Mouse (Mus musculus): Measurements from ENCODE around the gene Map4. TPM values are rescaled to one million over a fixed set of nuclear protein-coding genes. Genes with fewer than 3 reads are reported as not detected.

The Map4 gene
- polyA plus RNA-seq, 1 experiment from 2014 or later = 159 TPM

DNA sequence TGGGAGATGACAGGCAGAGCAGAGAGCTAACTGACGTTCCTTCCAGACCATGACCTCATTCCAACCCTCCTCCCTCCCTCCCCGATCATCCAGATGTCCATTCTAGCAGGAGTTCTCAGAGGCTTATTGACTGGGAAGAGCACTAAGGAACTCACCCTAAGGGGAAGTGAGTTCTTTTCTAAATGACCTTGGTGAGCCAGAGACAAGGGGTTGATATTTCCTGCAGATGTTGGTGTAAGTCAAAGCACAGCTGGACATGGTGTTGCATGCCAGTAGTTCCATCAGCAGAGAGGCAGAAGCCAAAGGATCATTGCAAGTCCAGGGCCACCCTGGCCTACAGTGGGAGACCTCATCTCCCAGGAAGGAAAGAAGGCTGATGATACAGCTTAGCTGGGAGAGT lies 33.2 kb upstream of the Map4 start:
- no peak for DNase-seq
- no peak for ATAC-seq (ENCODE audit: low FRiP score, low TSS enrichment)
- Histone ChIP-seq H3K27ac (replicated peaks; ENCODE audit: low read depth, low read length) (no peak overlapping the region), H3K9me3 (ENCODE audit: control insufficient read depth, low read length) (no peaks in the 10 kb centered on the region), H3K4me3 (replicated peaks; ENCODE audit: low read depth, low read length) (no peak overlapping the region), H3K9ac (replicated peaks; ENCODE audit: low read length) (no peak overlapping the region), H3K4me2 (ENCODE audit: low read length) (no peak overlapping the region), H3K4me1 (ENCODE audit: control insufficient read depth, insufficient read depth, low read length) (no peaks in the 10 kb centered on the region), H3K27me3 (ENCODE audit: control insufficient read depth, insufficient read depth, low read length) (no peaks in the 10 kb centered on the region), H3K36me3 (ENCODE audit: control insufficient read depth, insufficient read depth, low read length) (peaks cover 7% of the 10 kb centered on the region)
- 61% methylated on average over 2 of the region's 2 CpGs for WGBS

DNA sequence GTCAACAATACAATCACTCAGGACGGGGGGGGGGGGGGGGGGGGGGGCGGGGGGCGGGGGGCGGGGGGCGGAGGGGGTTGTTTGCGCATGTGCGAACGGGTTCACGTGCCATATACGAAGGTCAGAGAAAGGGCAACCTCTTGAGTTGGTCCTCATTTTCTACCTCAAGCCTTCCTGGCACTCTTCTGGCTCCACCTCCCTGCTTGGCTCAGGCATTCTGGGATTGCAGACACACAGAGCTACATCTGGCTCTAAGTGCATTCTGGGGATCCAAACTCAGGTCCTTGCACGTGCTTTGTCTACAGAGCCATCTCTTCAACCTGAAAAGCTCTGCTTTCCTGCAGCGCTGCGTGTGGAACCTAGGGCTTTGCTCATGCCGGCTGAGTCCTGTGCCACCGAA lies 31.9 kb upstream of the Map4 start:
- no peaks in the 10 kb centered on the region for H3K27me3 ChIP-seq (ENCODE audit: control insufficient read depth, insufficient read depth, low read length)
- no peaks in the 10 kb centered on the region for H3K9me3 ChIP-seq (ENCODE audit: control insufficient read depth, low read length)
- no peak overlapping the region for H3K9ac ChIP-seq (replicated peaks; ENCODE audit: low read length)
- no peaks in the 10 kb centered on the region for H3K4me1 ChIP-seq (ENCODE audit: control insufficient read depth, insufficient read depth, low read length)
- no peak overlapping the region for H3K4me2 ChIP-seq (ENCODE audit: low read length)
- 58% methylated on average over 15 of the region's 15 CpGs for WGBS
- 0 out of 2 replicates have a peak, but pooled peaks cover 2% of the 10 kb centered on the region for H3K36me3 ChIP-seq (ENCODE audit: control insufficient read depth, insufficient read depth, low read length)
- no peak for DNase-seq
- ATAC-seq (ENCODE audit: low FRiP score, low TSS enrichment) = no peak
- H3K27ac ChIP-seq (replicated peaks; ENCODE audit: low read depth, low read length) = no peak overlapping the region
- no peak overlapping the region for H3K4me3 ChIP-seq (replicated peaks; ENCODE audit: low read depth, low read length)

DNA sequence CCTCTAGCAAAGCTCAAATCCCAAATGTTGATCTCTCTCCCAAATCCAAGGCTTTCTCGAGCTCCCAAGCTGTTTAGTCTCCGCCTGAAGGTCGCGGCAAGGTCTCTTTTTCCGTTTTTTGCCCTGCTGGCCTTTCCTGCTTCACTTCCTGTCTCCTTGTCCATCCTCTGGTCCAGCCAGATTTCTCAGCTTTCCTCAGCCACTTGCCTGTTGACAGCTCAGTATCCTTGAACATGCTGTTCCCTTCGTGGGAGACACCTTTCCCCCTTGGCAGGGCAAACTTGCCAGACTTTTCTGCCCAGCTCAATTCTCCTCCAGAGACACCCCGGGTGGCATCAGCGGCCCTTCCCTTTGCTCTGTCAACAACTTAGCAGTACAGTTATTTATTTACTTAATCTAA lies 31.5 kb upstream of the Map4 start:
- H3K27ac ChIP-seq (replicated peaks; ENCODE audit: low read depth, low read length) = no peak overlapping the region
- no peaks in the 10 kb centered on the region for H3K27me3 ChIP-seq (ENCODE audit: control insufficient read depth, insufficient read depth, low read length)
- 0 out of 2 replicates have a peak, but pooled peaks cover 2% of the 10 kb centered on the region for H3K36me3 ChIP-seq (ENCODE audit: control insufficient read depth, insufficient read depth, low read length)
- ATAC-seq (ENCODE audit: low FRiP score, low TSS enrichment) = no peak
- no peak overlapping the region for H3K4me2 ChIP-seq (ENCODE audit: low read length)
- H3K4me3 ChIP-seq (replicated peaks; ENCODE audit: low read depth, low read length) = no peak overlapping the region
- no peak for DNase-seq
- no peaks in the 10 kb centered on the region for H3K4me1 ChIP-seq (ENCODE audit: control insufficient read depth, insufficient read depth, low read length)
- 78% methylated on average over 8 of the region's 8 CpGs for WGBS
- H3K9me3 ChIP-seq (ENCODE audit: control insufficient read depth, low read length) = no peaks in the 10 kb centered on the region
- H3K9ac ChIP-seq (replicated peaks; ENCODE audit: low read length) = no peak overlapping the region

DNA sequence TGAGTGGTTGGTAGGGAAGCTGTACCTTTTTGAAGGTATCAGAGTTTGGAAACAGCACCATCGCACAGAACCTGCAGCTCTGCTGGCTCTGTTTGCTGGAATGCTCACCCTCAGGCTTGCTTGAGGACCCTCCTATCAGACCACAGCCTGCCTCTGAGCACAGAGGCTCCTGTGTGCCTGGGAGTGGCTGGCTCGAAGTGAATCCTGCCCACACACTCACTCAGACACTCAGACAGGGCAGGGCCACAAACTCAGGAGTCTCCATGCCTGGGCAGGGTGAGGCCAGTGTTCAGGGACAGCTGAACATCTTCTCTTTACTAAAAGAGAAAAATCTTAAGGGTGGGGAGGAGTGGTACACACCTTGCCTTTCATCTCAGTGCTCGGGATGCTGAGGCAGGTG lies 30.7 kb upstream of the Map4 start:
- Histone ChIP-seq H3K27me3 (ENCODE audit: control insufficient read depth, insufficient read depth, low read length) (no peaks in the 10 kb centered on the region), H3K36me3 (ENCODE audit: control insufficient read depth, insufficient read depth, low read length) (0 out of 2 replicates have a peak, but pooled peaks cover 2% of the 10 kb centered on the region), H3K9ac (replicated peaks; ENCODE audit: low read length) (no peak overlapping the region), H3K4me2 (ENCODE audit: low read length) (no peak overlapping the region), H3K27ac (replicated peaks; ENCODE audit: low read depth, low read length) (no peak overlapping the region), H3K9me3 (ENCODE audit: control insufficient read depth, low read length) (no peaks in the 10 kb centered on the region), H3K4me1 (ENCODE audit: control insufficient read depth, insufficient read depth, low read length) (no peaks in the 10 kb centered on the region), H3K4me3 (replicated peaks; ENCODE audit: low read depth, low read length) (no peak overlapping the region)
- no peak for DNase-seq
- ATAC-seq (ENCODE audit: low FRiP score, low TSS enrichment) = no peak
- WGBS = 90% methylated on average over 3 of the region's 3 CpGs

DNA sequence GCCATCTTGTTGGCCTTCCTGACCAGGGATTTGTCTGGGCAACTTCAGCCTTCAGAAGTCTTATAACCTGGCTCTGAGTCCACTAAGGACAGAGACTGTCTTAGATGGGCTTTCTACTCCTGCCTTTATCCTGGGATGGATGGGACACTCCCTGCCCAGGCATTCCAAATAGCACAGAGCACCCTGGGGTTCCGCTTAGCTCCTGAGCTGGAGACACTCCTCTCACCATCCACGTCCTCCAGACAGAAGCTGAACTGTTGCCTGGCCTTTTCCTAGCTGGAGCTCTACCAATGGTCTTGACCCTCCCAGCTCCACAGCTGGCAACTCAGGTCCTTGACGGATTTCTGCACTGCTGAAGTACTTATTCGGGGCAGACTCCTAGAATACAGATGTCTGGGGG lies 29.0 kb upstream of the Map4 start:
- DNase-seq = no peak
- no peak overlapping the region for H3K4me3 ChIP-seq (replicated peaks; ENCODE audit: low read depth, low read length)
- H3K9me3 ChIP-seq (ENCODE audit: control insufficient read depth, low read length) = no peaks in the 10 kb centered on the region
- no peak overlapping the region for H3K27ac ChIP-seq (replicated peaks; ENCODE audit: low read depth, low read length)
- no peak for ATAC-seq (ENCODE audit: low FRiP score, low TSS enrichment)
- no peaks in the 10 kb centered on the region for H3K36me3 ChIP-seq (ENCODE audit: control insufficient read depth, insufficient read depth, low read length)
- no peak overlapping the region for H3K4me2 ChIP-seq (ENCODE audit: low read length)
- 0 out of 2 replicates have a peak, but pooled peaks cover under 1% of the 10 kb centered on the region for H3K4me1 ChIP-seq (ENCODE audit: control insufficient read depth, insufficient read depth, low read length)
- H3K27me3 ChIP-seq (ENCODE audit: control insufficient read depth, insufficient read depth, low read length) = no peaks in the 10 kb centered on the region
- WGBS = 62% methylated on average over 4 of the region's 4 CpGs
- no peak overlapping the region for H3K9ac ChIP-seq (replicated peaks; ENCODE audit: low read length)

DNA sequence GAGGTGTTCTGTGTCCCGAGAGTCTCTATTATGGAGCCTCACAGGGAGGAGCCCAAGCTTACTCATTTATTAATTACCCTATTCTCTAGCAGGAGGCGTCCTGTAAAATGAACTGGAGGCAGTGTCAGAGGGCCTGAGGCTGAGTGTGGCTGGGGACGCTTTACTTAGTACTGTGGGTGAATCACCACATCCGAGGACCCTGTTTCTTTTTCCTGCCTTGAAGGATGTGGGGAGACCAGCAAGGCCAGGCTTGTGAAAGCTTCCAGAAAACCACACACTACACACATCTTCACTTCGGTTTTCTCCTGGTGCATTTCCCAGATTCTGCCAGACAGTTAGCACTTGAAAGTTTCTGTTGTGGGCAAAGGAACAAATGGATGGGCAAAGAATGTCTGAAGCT lies 28.5 kb upstream of the Map4 start:
- Histone ChIP-seq H3K27ac (replicated peaks; ENCODE audit: low read depth, low read length) (no peak overlapping the region), H3K4me1 (ENCODE audit: control insufficient read depth, insufficient read depth, low read length) (0 out of 2 replicates have a peak, but pooled peaks cover 2% of the 10 kb centered on the region), H3K36me3 (ENCODE audit: control insufficient read depth, insufficient read depth, low read length) (no peaks in the 10 kb centered on the region), H3K9ac (replicated peaks; ENCODE audit: low read length) (no peak overlapping the region), H3K4me2 (ENCODE audit: low read length) (no peak overlapping the region), H3K4me3 (replicated peaks; ENCODE audit: low read depth, low read length) (no peak overlapping the region), H3K27me3 (ENCODE audit: control insufficient read depth, insufficient read depth, low read length) (no peaks in the 10 kb centered on the region), H3K9me3 (ENCODE audit: control insufficient read depth, low read length) (no peaks in the 10 kb centered on the region)
- DNase-seq (no peak), ATAC-seq (ENCODE audit: low FRiP score, low TSS enrichment) (no peak)
- WGBS = 69% methylated on average over 5 of the region's 5 CpGs

DNA sequence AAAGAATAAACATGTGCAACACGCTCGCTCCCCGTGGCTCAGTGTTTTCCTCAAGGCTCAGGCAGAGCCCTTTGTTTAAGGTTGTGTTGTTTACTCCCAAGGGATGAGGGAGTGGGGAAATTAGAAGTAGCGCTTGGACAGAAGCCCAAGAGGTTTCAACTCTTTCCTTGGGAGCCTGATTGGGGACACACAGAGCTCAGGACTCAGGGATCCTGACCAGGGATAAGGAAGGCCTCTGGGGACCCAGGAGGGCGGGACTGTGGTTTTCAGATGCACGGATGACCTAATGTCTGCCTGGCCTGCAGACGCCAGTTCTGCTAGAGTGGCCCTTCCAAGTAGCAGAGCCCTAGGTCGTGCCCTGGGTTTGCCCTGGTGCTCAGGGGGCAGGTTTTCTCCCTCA lies 24.0 kb upstream of the Map4 start:
- H3K4me2 ChIP-seq (ENCODE audit: low read length) = no peak overlapping the region
- H3K9me3 ChIP-seq (ENCODE audit: control insufficient read depth, low read length) = no peaks in the 10 kb centered on the region
- H3K36me3 ChIP-seq (ENCODE audit: control insufficient read depth, insufficient read depth, low read length) = no peaks in the 10 kb centered on the region
- H3K27me3 ChIP-seq (ENCODE audit: control insufficient read depth, insufficient read depth, low read length) = no peaks in the 10 kb centered on the region
- WGBS = 69% methylated on average over 8 of the region's 8 CpGs
- H3K9ac ChIP-seq (replicated peaks; ENCODE audit: low read length) = no peak overlapping the region
- ATAC-seq (ENCODE audit: low FRiP score, low TSS enrichment) (no peak), DNase-seq (no peak)
- 0 out of 2 replicates have a peak, but pooled peaks cover 2% of the 10 kb centered on the region for H3K4me1 ChIP-seq (ENCODE audit: control insufficient read depth, insufficient read depth, low read length)
- H3K4me3 ChIP-seq (replicated peaks; ENCODE audit: low read depth, low read length) = no peak overlapping the region
- no peak overlapping the region for H3K27ac ChIP-seq (replicated peaks; ENCODE audit: low read depth, low read length)

DNA sequence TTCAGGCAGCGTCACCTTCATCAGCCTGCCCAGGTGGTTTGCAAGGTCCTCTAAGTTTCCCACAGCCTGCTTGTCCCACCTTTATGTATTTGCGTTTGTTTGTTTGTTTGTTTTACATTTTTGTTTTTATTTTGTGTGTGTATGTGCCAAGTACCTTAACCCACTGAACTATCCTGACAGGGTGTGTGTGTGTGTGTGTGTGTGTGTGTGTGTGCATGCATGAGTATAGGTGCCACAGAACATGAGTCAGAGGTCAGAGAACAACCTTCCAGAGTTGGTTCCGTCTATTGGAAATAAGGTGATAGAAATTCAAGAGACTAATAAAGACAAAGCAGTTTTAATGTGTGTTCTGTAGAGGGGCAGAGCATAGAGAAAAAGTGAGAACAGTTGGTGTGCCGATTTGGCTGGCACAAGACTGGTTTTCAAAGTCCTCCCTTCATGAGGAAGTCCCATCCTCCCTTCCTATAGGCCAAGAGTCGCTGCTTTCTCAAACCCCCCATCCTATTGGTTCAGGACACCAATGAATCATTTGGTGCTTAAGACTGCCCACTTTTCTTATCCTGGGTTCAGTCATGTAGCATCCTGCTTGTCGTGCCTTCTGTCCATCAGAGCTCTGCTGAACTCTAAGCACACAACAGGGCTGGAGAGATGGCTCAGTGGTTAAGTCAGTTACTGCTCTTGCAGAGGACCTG lies 23.3 kb upstream of the Map4 start:
- WGBS = 79% methylated on average over 6 of the region's 6 CpGs
- no peak overlapping the region for H3K4me3 ChIP-seq (replicated peaks; ENCODE audit: low read depth, low read length)
- ATAC-seq (ENCODE audit: low FRiP score, low TSS enrichment) = no peak

DNA sequence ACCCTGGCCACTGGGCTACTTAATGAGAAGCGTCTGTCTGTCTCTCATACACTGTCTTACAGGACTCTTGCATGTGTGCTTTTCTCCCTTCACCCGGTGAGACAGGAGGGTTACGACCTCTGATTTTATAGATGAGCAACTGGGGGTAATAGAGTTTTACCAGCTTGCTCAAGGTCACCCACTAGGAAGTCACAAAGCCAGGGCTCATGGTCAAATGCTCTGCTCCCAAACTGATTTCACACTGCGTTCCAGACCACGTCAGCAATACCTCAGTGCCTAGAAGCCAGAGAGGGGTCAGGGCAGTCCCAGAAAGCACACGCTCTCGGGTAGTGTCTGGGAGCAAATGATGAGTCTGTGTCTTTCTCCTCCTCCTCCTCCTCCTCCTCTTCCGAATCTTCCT lies 22.2 kb upstream of the Map4 start:
- Histone ChIP-seq H3K27me3 (ENCODE audit: control insufficient read depth, insufficient read depth, low read length) (no peaks in the 10 kb centered on the region), H3K36me3 (ENCODE audit: control insufficient read depth, insufficient read depth, low read length) (no peaks in the 10 kb centered on the region), H3K27ac (replicated peaks; ENCODE audit: low read depth, low read length) (no peak overlapping the region), H3K4me1 (ENCODE audit: control insufficient read depth, insufficient read depth, low read length) (0 out of 2 replicates have a peak, but pooled peaks cover 2% of the 10 kb centered on the region), H3K9ac (replicated peaks; ENCODE audit: low read length) (no peak overlapping the region), H3K4me2 (ENCODE audit: low read length) (no peak overlapping the region), H3K9me3 (ENCODE audit: control insufficient read depth, low read length) (no peaks in the 10 kb centered on the region), H3K4me3 (replicated peaks; ENCODE audit: low read depth, low read length) (no peak overlapping the region)
- 81% methylated on average over 8 of the region's 8 CpGs for WGBS
- no peak for ATAC-seq (ENCODE audit: low FRiP score, low TSS enrichment)
- DNase-seq = no peak

More for the DNA sequence above, 23.3 kb upstream of the Map4 start:
- no peak overlapping the region for H3K4me2 ChIP-seq (ENCODE audit: low read length)
- H3K27ac ChIP-seq (replicated peaks; ENCODE audit: low read depth, low read length) = no peak overlapping the region
- H3K27me3 ChIP-seq (ENCODE audit: control insufficient read depth, insufficient read depth, low read length) = no peaks in the 10 kb centered on the region
- no peak for DNase-seq
- no peaks in the 10 kb centered on the region for H3K36me3 ChIP-seq (ENCODE audit: control insufficient read depth, insufficient read depth, low read length)
- H3K9me3 ChIP-seq (ENCODE audit: control insufficient read depth, low read length) = no peaks in the 10 kb centered on the region
- H3K4me1 ChIP-seq (ENCODE audit: control insufficient read depth, insufficient read depth, low read length) = 0 out of 2 replicates have a peak, but pooled peaks cover 2% of the 10 kb centered on the region
- H3K9ac ChIP-seq (replicated peaks; ENCODE audit: low read length) = no peak overlapping the region

Data from midbrain, embryonic 14.5 days (tissue).